Mouse (Mus musculus) cerebellum, postnatal 36 days (tissue): Measurements from ENCODE around the gene Naaa.

Experiments
- DNase-seq, 2 experiments: peaks; one replicate each; pipeline ENCODE4 v3.0.0; 2021 to 2022; ENCODE audit warnings: mixed read lengths in 2 of 2

Gene Naaa

DNA sequence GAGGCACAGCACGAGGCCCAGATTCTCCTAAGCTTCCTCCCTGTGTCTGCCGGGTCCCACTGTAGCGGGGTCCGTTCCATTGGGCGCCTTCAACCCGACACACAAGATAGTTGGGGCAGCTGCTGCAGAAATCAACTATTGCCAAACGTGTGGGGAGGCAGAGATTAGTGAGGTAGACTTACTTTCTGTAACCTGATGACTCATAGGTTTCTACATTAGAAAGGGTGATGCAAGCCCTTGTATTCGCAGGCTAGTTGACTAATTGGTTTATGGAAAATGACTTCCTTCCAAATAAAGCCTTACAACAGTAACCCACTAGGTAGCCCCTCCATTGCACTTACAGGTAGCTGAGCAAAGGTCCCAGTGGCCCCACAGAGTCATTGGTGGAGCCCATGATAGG, 15.3 kb downstream of the Naaa start:
- DNase-seq, result no peak

- no peak for DNase-seq
Observed at GRCm38 (mm10) chr5:92256218-92256617, 21.8 kb downstream of the Naaa start, which contains the start of gene Ppef2. Gene Ppef2, minus strand, starts transcription at chr5:92256278.

GRCm38 (mm10) chr5:92254476-92254875, 23.5 kb downstream of the Naaa start:
- DNase-seq, result no peak

DNA sequence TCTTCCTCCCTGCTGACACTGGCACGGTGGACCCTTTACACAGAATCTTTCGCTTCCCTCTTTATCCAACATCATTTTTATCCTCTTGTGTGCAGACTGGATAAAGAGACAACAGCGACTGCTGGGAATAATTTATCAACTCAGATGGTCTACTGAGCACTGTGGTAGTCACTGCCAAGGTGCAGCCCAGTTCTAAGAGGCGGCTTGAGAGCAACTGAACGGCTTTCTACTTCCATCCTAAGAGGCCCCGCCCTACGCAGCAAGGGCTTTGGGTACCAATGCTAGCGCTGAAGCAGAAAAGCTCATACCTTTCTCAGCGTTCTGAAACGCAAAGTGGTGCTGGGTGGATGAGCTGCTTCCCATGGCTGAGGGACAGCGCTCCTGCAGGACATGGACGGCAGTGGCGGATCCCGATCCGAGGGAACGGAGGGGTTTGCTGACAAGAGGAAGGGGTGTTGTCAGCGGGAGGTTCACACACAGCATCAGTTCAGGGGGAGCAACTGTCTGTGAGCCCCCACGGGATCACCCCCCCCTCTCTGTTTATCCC, 25.1 kb downstream of the Naaa start:
- DNase-seq, result peak in 1 of 2 experiments; percentile 10

DNA sequence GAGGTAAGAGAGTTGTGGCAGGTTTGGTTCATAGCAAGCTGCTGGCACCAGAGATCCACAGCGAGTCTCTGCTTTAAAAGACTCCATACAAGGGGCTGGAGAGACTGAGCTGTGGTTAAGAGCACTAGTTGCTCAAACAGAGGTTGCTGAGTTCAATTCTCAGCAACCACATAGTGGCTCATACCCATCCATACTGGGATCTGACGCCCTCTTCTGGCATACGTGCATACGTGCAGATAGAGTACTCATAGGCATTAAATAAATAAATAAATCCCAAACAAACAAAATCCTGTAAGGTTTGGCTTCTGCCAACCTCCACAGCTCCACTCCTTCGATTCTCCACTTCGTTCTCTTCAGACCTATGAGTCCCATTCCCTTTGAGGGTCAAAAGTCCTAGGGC, 25.9 kb downstream of the Naaa start:
- no peak for DNase-seq

- DNase-seq, result no peak
Observed at GRCm38 (mm10) chr5:92248614-92249013, 29.4 kb downstream of the Naaa start.

DNA sequence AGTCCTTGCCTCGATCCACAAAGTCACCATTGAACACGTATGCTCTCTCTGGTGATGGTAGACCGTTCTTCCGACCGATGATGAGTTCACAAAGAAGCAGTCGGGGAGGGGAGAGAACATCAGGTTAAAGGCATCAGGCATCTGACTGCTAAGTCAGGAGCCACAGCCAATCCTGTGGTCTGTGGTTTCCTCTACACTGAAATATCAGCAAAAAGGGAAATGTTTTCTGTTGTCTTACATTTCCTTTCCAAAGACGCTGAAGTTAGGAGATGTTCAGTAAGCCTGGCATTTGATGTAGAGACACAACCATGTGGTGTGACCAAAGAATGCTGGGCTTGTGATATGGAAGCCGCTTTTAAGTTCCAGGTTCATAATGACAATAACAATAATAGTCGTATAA, 32.5 kb downstream of the Naaa start:
- DNase-seq, result no peak

GRCm38 (mm10) chr5:92244900-92245299, 33.1 kb downstream of the Naaa start:
- DNase-seq, result no peak

DNA sequence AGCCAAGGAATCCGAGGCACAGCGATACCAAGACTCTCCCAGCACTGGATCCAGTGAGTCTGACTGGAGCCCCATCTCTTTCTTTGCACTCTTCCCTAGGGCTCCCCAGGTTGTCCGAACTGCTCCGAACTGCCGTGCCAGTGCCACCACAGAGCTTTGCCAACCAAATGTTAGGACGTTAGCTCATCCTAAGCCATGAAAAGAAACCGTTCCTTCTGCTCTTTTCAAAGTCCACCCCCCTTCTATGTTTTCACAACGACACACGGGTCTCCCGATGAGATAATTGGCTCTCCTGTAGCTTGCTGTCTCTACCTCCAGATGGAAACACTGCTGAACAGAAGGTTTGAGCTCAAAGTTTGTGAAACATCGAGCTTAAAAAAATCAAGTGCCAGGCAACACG, 37.2 kb downstream of the Naaa start:
- DNase-seq, result no peak

DNA sequence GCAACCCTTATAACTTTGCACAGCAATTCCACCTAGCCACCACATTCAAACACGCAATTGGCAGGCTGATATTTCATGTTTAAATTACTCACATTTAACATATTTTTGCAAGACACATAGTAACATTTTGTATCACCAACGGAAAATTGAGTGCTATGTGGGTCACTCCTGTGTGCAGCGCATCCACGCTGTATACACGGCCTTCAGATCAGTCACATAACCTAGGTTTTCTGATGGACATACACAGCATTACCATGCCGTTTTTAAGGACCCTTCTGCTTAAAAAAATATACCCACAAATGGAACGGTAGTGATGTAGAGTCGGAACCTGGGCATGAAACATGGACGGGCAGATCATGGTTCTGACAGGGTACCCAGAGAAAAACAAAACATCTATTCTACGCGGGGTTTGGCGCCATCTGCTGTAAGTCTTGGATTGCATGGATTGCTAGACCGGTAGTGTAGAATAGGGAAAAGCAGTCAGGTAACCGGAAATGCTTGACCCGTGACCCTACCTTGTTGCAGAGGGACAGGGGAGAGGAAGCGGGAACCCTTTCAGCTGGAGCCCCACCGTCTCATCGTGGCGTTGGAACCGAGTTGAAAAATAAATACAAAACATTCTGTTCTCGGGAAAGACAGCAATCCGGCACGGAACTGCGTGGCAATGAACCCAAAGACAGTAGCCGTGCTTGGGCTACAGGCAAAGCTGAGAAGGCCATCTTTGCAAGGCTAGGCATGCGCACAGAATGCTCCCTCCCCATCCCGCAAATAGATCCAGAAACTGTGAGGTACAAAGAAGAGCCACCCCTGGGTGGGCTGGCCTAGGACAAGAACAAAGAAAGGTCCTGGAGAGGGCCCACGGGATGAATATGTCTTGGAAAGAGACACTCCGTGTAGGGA, 38.4 kb downstream of the Naaa start:
- DNase-seq, result peak; percentile 71 to 81

- no peak for DNase-seq
Observed at GRCm38 (mm10) chr5:92234939-92235557, 42.9 kb downstream of the Naaa start.

- DNase-seq, result no peak
Observed at GRCm38 (mm10) chr5:92233366-92233765, 44.6 kb downstream of the Naaa start.

- no peak for DNase-seq
Observed at GRCm38 (mm10) chr5:92231836-92232235, 46.1 kb downstream of the Naaa start.

DNA sequence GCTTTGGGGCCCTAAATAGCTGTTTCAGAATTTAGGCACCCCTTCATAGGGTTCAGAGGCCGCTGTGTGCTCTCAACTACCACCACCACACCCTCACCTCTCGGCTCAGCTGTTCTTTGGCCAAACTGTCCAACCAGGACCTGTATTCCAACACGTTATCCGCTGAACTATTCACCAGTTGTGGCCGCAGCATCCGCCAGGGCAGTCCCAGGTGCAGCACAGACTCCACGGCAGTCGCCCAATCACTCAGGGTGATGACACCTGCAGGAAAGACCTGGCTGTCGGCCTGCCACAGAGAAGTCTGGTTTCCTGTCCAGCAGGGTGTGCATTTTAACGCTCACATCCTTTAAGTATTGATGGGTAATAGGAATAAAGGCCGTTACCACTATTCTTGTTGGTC, 47.7 kb downstream of the Naaa start:
- DNase-seq, result no peak

GRCm38 (mm10) chr5:92229514-92229913, 48.5 kb downstream of the Naaa start:
- DNase-seq, result no peak

- no peak for DNase-seq
Observed at GRCm38 (mm10) chr5:92228776-92229175, 49.2 kb downstream of the Naaa start.

DNA sequence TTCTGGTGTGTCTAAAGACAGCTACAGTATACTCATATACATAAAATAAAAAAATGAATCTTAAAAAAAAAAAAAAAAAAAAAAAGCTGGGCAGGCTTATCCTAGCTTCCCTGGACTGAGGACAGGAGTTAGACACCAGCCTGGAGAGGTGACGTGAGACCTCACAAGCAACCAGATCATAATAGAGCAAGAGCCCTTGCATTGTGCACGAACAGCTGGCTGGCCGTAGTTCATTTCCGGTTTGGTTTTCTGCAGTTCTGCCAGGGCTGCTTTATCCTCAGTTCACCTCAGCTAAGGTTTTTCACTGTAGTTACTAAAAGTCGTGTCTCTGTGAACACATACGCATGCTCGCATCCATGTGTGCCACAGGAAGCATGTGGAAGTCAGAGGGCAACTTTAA, 50.2 kb downstream of the Naaa start:
- no peak for DNase-seq

GRCm38 (mm10) chr5:92220287-92220902, 57.6 kb downstream of the Naaa start:
- peak; percentile 35 to 40 for DNase-seq

GRCm38 (mm10) chr5:92219826-92220225, 58.1 kb downstream of the Naaa start:
- DNase-seq, result peak in 1 of 2 experiments; percentile 19

DNA sequence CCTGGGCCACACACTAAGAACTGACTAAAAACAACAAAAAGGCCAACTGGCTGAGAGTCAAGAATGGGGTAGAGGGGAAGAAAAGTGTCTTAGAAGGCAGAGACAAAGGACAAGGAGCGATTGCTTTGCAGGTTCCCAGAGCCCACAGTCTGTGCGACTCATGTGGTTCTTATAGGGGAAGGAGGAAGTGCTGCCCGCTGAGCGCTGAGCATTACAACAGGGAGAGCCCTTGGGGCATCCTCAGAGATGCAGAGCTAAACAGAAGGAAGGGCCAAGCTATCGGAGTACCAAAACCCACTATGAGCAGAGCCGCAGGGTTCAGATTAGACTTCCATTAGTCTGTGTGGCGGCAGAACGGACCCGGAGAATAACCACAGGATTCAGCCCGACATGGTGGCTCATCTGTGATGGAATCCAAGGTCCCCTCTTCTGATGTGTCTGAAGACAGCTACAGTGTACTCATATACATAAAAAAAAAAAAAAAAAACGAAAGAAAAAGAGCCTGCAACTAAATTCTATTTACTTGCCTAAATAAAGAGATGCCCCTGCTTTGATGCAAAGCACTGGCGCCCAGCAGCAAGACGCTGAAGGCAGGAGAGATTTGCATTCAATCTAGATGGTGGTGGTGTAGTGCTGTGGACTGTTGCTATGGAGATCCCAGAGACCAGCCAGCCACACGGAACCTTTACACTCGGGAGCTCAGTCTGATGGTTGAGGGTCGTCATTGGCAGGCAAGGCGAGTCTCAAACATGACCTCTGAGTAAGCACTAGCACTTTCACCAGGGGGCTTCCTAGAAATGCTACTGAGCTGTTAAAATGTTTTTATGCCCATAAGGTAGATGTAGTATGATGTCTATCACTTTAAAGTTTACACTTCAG, 58.8 kb downstream of the Naaa start:
- DNase-seq, result no peak

DNA sequence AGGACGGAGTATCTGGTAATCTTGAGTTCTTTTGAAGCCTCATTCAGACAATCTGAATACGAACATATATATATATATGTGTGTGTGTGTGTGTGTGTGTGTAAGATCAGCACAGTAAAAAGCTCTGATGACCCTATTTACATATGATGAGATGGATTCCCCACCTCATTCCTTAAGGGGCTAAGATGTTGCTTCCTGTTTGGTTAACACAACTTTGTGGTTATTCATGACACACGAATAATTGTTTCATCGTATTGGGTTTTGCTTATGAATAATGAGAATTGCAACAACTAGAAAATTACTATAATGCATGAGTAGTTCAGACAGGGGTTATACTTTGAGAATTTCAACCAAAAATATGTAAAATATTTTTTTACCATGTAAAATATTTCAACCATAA, 62.7 kb downstream of the Naaa start, which contains the start of gene U90926:
U90926 (minus strand) TSS at position 101 of the 400 bp plus-strand sequence.
- DNase-seq, result no peak

DNA sequence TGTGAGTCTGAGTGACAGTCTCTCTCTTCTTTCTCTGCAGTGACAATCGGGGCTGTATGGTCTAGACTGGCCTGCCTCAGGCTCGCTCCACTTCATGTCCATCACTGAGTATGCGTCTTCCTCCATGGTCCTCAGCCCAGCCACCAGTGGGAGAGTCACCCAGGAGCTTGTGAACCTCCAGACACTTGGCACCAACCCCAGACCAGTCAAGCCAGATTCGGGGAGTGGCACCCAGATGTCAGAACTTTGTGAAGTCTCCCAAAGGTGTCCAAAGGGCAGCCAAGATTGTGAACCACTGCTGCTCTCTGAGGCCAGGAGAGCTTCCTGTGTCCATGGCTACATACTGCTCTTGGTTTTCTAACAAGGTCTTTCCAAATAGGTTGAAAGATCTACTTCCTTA, 65.7 kb downstream of the Naaa start:
- no peak for DNase-seq
